9 mouse cellular contexts compared by ENCODE assay signal in the genomic region with DNA sequence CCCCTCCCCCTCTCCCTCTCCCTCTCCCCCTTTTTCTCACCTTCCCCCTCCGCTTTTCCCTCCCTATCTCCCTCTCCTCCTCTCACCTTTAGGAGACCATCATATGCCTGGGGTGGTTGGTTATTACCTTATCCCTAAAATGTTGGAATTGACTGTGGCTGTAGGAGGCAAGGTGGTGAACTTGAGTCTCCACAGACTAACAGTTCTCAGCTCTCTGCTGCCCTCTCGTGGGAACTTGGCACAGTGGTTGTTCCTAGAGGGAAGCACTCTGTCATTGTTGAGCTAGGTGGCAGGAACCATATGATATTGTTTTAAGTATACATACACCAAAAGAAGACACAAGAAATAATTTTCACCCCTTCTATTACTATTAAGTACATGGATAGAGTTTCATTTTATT.
DNase-seq lines count a peak whose midpoint lies in the region; ATAC-seq and TF ChIP-seq lines count a peak whose summit lies in the region.
"Had no signal": no experiment of that assay in that cellular context is flagged by ENCODE, and none has a peak within 500 bp of the region (broad histone marks: within the 10 kb centered on the region; RNA-seq: fewer than 3 reads in every experiment).

No protein-coding gene starts in this region.

- no peak for TF ChIP-seq EP300 in ES-Bruce4 (IDR thresholded peaks at IDR 0.05; ENCODE audit: insufficient read depth, low read depth, low read length)

- TF ChIP-seq CTCF in ES-Bruce4 (IDR thresholded peaks at IDR 0.05; ENCODE audit: low read depth, low read length): peak; percentile 65
- TF ChIP-seq CTCF in lung, embryonic 14.5 days (IDR thresholded peaks at IDR 0.05; ENCODE audit: low read depth): peak; percentile 89

- no peaks in the 10 kb centered on the region for H3K36me3 ChIP-seq in ES-Bruce4 (ENCODE audit: control insufficient read depth, insufficient read depth, low read length, poor library complexity, severe bottlenecking)
- no peaks in the 10 kb centered on the region for H3K36me3 ChIP-seq in heart, embryonic 11.5 days (ENCODE audit: control insufficient read depth, insufficient read depth, low read length)
- H3K36me3 ChIP-seq in lung, embryonic 14.5 days (ENCODE audit: insufficient read depth): no peaks in the 10 kb centered on the region
- H3K36me3 ChIP-seq: limb, embryonic 15.5 days had no signal

- no peaks in the 10 kb centered on the region for H3K4me1 ChIP-seq in ES-Bruce4 (ENCODE audit: control insufficient read depth, insufficient read depth, low read length)
- H3K4me1 ChIP-seq in heart, embryonic 11.5 days (ENCODE audit: control insufficient read depth, insufficient read depth, low read length): no peaks in the 10 kb centered on the region
- no peaks in the 10 kb centered on the region; the same call in 1 of the 2 replicates for H3K4me1 ChIP-seq in lung, embryonic 14.5 days (ENCODE audit: insufficient read depth)
- H3K4me1 ChIP-seq: limb, embryonic 15.5 days had no signal

- TF ChIP-seq POLR2A in ES-Bruce4 (IDR thresholded peaks at IDR 0.05; ENCODE audit: insufficient read depth, low read length): no peak

- no peak overlapping the region for H3K27ac ChIP-seq in ES-Bruce4 (ENCODE audit: insufficient read depth, low read length)
- H3K27ac ChIP-seq in heart, embryonic 11.5 days (ENCODE audit: low read depth, low read length): no peak overlapping the region
- H3K27ac ChIP-seq in lung, embryonic 14.5 days (ENCODE audit: low read depth): no peak overlapping the region
- H3K27ac ChIP-seq: limb, embryonic 15.5 days had no signal

- H3K9ac ChIP-seq in ES-Bruce4 (ENCODE audit: low read depth, poor library complexity, severe bottlenecking): no peak overlapping the region
- no peak overlapping the region for H3K9ac ChIP-seq in heart, embryonic 11.5 days (ENCODE audit: low read depth, low read length)
- no peak overlapping the region for H3K9ac ChIP-seq in lung, embryonic 14.5 days
- H3K9ac ChIP-seq: limb, embryonic 15.5 days had no signal

- no peak overlapping the region for H3K4me3 ChIP-seq in ES-Bruce4 (ENCODE audit: low read depth, low read length)
- H3K4me3 ChIP-seq in heart, embryonic 11.5 days (ENCODE audit: low read depth, low read length): no peak overlapping the region
- no peak overlapping the region for H3K4me3 ChIP-seq in lung, embryonic 14.5 days (ENCODE audit: low read depth, low read length)
- H3K4me3 ChIP-seq: limb, embryonic 15.5 days had no signal

- H3K4me2 ChIP-seq in heart, embryonic 11.5 days: no peak overlapping the region
- no peak overlapping the region for H3K4me2 ChIP-seq in lung, embryonic 14.5 days
- H3K4me2 ChIP-seq: limb, embryonic 15.5 days had no signal

- 5% methylated on average over 2 of the region's 2 CpGs for WGBS in heart, embryonic 11.5 days (ENCODE audit: insufficient replicate concordance)
- WGBS in lung, embryonic 14.5 days: 16% methylated on average over 2 of the region's 2 CpGs

- H3K9me3 ChIP-seq in ES-Bruce4 (replicated peaks; ENCODE audit: control insufficient read depth, insufficient read depth, low read length, poor library complexity, severe bottlenecking): no peaks in the 10 kb centered on the region
- H3K9me3 ChIP-seq in heart, embryonic 11.5 days (replicated peaks; ENCODE audit: control insufficient read depth, low read length): no peaks in the 10 kb centered on the region
- H3K9me3 ChIP-seq in lung, embryonic 14.5 days (ENCODE audit: low read depth, low read length): no peaks in the 10 kb centered on the region
- H3K9me3 ChIP-seq: limb, embryonic 15.5 days had no signal

- ATAC-seq in heart, embryonic 11.5 days (replicated peaks; ENCODE audit: insufficient number of reproducible peaks, low FRiP score, low TSS enrichment): 0 out of 2 replicates have a peak, but pooled peaks have one; percentile 42
- ATAC-seq in lung, embryonic 14.5 days (ENCODE audit: insufficient read depth): peak; percentile 76; the same call in 1 of the 2 replicates
- no peak for ATAC-seq in inflammation-experienced regulatory T-cells, adult 6 months

- no peaks in the 10 kb centered on the region for H3K27me3 ChIP-seq in ES-Bruce4 (ENCODE audit: control insufficient read depth, insufficient read depth, low read length, poor library complexity, severe bottlenecking)
- no peaks in the 10 kb centered on the region for H3K27me3 ChIP-seq in heart, embryonic 11.5 days (ENCODE audit: control insufficient read depth, insufficient read depth, low read length)
- H3K27me3 ChIP-seq in lung, embryonic 14.5 days (ENCODE audit: insufficient read depth, low read length): no peaks in the 10 kb centered on the region
- H3K27me3 ChIP-seq: limb, embryonic 15.5 days had no signal

- DNase-seq in adrenal gland, adult 8-10 months: peak; percentile 15
- peak; percentile 86 for DNase-seq in embryo, embryonic 11 days
- DNase-seq in layer of hippocampus, adult 11-12 months (ENCODE audit: low spot score): peak; percentile 78
- peak; percentile 91 for DNase-seq in lung, embryonic 14.5 days
- DNase-seq in retina, postnatal 7 days (ENCODE audit: low read depth, low spot score): peak; percentile 75

Comparison
In these comparisons a context has a peak if more than half of its experiments do, and no peak if none do; other contexts are left out.
1. DNase-seq: peak in every context shown above with its lines; median percentile 91 in lung, embryonic 14.5 days; 86 in embryo, embryonic 11 days; 78 in layer of hippocampus, adult 11-12 months; 75 in retina, postnatal 7 days; 15 in adrenal gland, adult 8-10 months.